Mouse (Mus musculus) adrenal gland (tissue): ENCODE data around the gene Gm8922.
"Not testable (repeated sequence)": the region's sequence is repeated elsewhere in the genome, so short reads cannot be mapped to it uniquely, and the experiment has no call there.

Experiments
- intact Hi-C: fragments of 180-260 bp; cut with DNase I; formaldehyde crosslinking; loops from one replicate; pipeline ENCODE4 v1.15.1; 2025
- long read RNA-seq, 2 experiments: library from polyadenylated mRNA; unstranded; transcript quantifications; one replicate each; pipeline ENCODE4 v2.0.0; 2020; ENCODE audit warnings: borderline replicate concordance in 1 of 2; ENCODE audit not compliant: insufficient replicate concordance in 1 of 2

Gene Gm8922
- long read RNA-seq, experiment 1: 0 reads
- long read RNA-seq, experiment 2: 0 reads

DNA sequence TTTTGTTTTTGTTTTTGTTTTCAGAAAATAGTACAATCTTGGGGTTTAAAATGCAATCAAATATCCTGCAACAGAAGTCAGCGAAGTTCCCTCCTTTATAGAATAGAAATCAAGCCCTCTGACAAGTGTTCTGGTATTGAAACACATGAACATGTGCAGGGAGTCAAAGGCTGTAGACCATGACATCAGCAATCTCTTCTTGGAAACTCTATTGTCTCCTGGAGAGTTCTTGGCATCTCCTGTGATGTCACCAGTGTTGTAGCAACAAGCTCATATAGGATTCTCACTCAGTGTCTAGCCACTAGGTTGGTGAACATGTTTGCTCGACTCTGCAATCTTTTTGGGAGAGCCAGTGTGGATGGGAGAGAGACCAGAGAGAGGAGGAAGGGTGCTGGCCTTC is at the start of gene Gm8922:
Gm8922 (plus strand) TSS at position 301 of the 400 bp plus-strand sequence.
- intact Hi-C loops: not testable (repeated sequence)
